Mouse (Mus musculus): Measurements from ENCODE around the gene D430042O09Rik. TPM values are rescaled to one million over a fixed set of nuclear protein-coding genes. Genes with fewer than 3 reads are reported as not detected.

The D430042O09Rik gene
- polyA plus RNA-seq, 1 experiment from 2014 or later = 10.1 TPM

GRCm38 (mm10) chr7:125746621-125747315 lies 39.1 kb downstream of the D430042O09Rik start:
- peaks cover under 1% of the 10 kb centered on the region; the same call in 1 of the 2 replicates for H3K4me1 ChIP-seq

GRCm38 (mm10) chr7:125747316-125747690 lies 39.6 kb downstream of the D430042O09Rik start:
- no peak overlapping the region for H3K4me2 ChIP-seq
- no peaks in the 10 kb centered on the region for H3K36me3 ChIP-seq
- WGBS = 66% methylated on average over 7 of the region's 7 CpGs
- no peaks in the 10 kb centered on the region for H3K9me3 ChIP-seq (replicated peaks)
- H3K4me1 ChIP-seq = no peaks in the 10 kb centered on the region
- no peak overlapping the region for H3K9ac ChIP-seq
- no peak for ATAC-seq (replicated peaks; ENCODE audit: low FRiP score)
- H3K27me3 ChIP-seq = no peaks in the 10 kb centered on the region
- H3K27ac ChIP-seq = no peak overlapping the region
- H3K4me3 ChIP-seq (replicated peaks) = no peak overlapping the region

More at GRCm38 (mm10) chr7:125746621-125747315, 39.1 kb downstream of the D430042O09Rik start:
- no peak overlapping the region for H3K4me2 ChIP-seq
- H3K9ac ChIP-seq = no peak overlapping the region
- H3K9me3 ChIP-seq (replicated peaks) = no peaks in the 10 kb centered on the region
- no peak overlapping the region for H3K4me3 ChIP-seq (replicated peaks)
- ATAC-seq (replicated peaks; ENCODE audit: low FRiP score) = no peak
- WGBS = 90% methylated on average over 2 of the region's 2 CpGs
- no peak overlapping the region for H3K27ac ChIP-seq
- no peaks in the 10 kb centered on the region for H3K36me3 ChIP-seq
- no peaks in the 10 kb centered on the region for H3K27me3 ChIP-seq

- Histone ChIP-seq H3K4me1 (no peaks in the 10 kb centered on the region), H3K9me3 (replicated peaks) (no peaks in the 10 kb centered on the region), H3K36me3 (no peaks in the 10 kb centered on the region), H3K27ac (no peak overlapping the region), H3K27me3 (no peaks in the 10 kb centered on the region), H3K4me2 (no peak overlapping the region), H3K4me3 (replicated peaks) (no peak overlapping the region), H3K9ac (no peak overlapping the region)
- no peak for ATAC-seq (replicated peaks; ENCODE audit: low FRiP score)
- 55% methylated on average over 3 of the region's 3 CpGs for WGBS
Observed at GRCm38 (mm10) chr7:125748186-125748585, 40.5 kb downstream of the D430042O09Rik start.

- H3K36me3 ChIP-seq = no peaks in the 10 kb centered on the region
- no peaks in the 10 kb centered on the region for H3K9me3 ChIP-seq (replicated peaks)
- 55% methylated on average over 7 of the region's 7 CpGs for WGBS
- H3K9ac ChIP-seq = no peak overlapping the region
- no peak overlapping the region for H3K4me3 ChIP-seq (replicated peaks)
- no peak overlapping the region for H3K4me2 ChIP-seq
- H3K4me1 ChIP-seq = 0 out of 2 replicates have a peak, but pooled peaks cover 3% of the 10 kb centered on the region
- H3K27ac ChIP-seq = no peak overlapping the region
- no peaks in the 10 kb centered on the region for H3K27me3 ChIP-seq
- ATAC-seq (replicated peaks; ENCODE audit: low FRiP score) = 0 out of 2 replicates have a peak, but pooled peaks have one; percentile 56
Observed at GRCm38 (mm10) chr7:125752699-125753325, 45.1 kb downstream of the D430042O09Rik start.

GRCm38 (mm10) chr7:125753326-125753715 lies 45.6 kb downstream of the D430042O09Rik start:
- no peak for ATAC-seq (replicated peaks; ENCODE audit: low FRiP score)
- 87% methylated on average over 3 of the region's 3 CpGs for WGBS
- Histone ChIP-seq H3K9ac (no peak overlapping the region), H3K9me3 (replicated peaks) (no peaks in the 10 kb centered on the region), H3K36me3 (no peaks in the 10 kb centered on the region), H3K4me2 (no peak overlapping the region), H3K27me3 (no peaks in the 10 kb centered on the region), H3K4me1 (0 out of 2 replicates have a peak, but pooled peaks cover 3% of the 10 kb centered on the region), H3K4me3 (replicated peaks) (no peak overlapping the region), H3K27ac (no peak overlapping the region)

GRCm38 (mm10) chr7:125756806-125757205 lies 49.1 kb downstream of the D430042O09Rik start:
- no peak for ATAC-seq (replicated peaks; ENCODE audit: low FRiP score)
- H3K4me1 ChIP-seq = 0 out of 2 replicates have a peak, but pooled peaks cover 3% of the 10 kb centered on the region
- H3K4me2 ChIP-seq = no peak overlapping the region
- WGBS = 72% methylated on average over 6 of the region's 6 CpGs
- H3K4me3 ChIP-seq (replicated peaks) = no peak overlapping the region
- H3K36me3 ChIP-seq = peaks cover 19% of the 10 kb centered on the region; the same call in 1 of the 2 replicates
- no peak overlapping the region for H3K27ac ChIP-seq
- H3K27me3 ChIP-seq = no peaks in the 10 kb centered on the region
- H3K9ac ChIP-seq = no peak overlapping the region
- no peaks in the 10 kb centered on the region for H3K9me3 ChIP-seq (replicated peaks)

- H3K4me3 ChIP-seq (replicated peaks) = no peak overlapping the region
- ATAC-seq (replicated peaks; ENCODE audit: low FRiP score) = no peak
- no peak overlapping the region for H3K9ac ChIP-seq
- no peak overlapping the region for H3K27ac ChIP-seq
- no peaks in the 10 kb centered on the region for H3K9me3 ChIP-seq (replicated peaks)
- peaks cover 28% of the 10 kb centered on the region for H3K36me3 ChIP-seq
- H3K4me2 ChIP-seq = no peak overlapping the region
- H3K4me1 ChIP-seq = 0 out of 2 replicates have a peak, but pooled peaks cover 3% of the 10 kb centered on the region
- WGBS = 74% methylated on average over 6 of the region's 6 CpGs
- H3K27me3 ChIP-seq = no peaks in the 10 kb centered on the region
Observed at GRCm38 (mm10) chr7:125757896-125758623, 50.4 kb downstream of the D430042O09Rik start.

- no peak overlapping the region for H3K4me3 ChIP-seq (replicated peaks)
- no peaks in the 10 kb centered on the region for H3K9me3 ChIP-seq (replicated peaks)
- peaks cover 28% of the 10 kb centered on the region for H3K36me3 ChIP-seq
- no peak overlapping the region for H3K27ac ChIP-seq
- H3K9ac ChIP-seq = no peak overlapping the region
- H3K4me1 ChIP-seq = 0 out of 2 replicates have a peak, but pooled peaks cover 5% of the 10 kb centered on the region
- H3K27me3 ChIP-seq = no peaks in the 10 kb centered on the region
- no peak for ATAC-seq (replicated peaks; ENCODE audit: low FRiP score)
- WGBS = 75% methylated on average over 2 of the region's 2 CpGs
- H3K4me2 ChIP-seq = no peak overlapping the region
Observed at GRCm38 (mm10) chr7:125762289-125762688, 54.6 kb downstream of the D430042O09Rik start.

GRCm38 (mm10) chr7:125762883-125763830 lies 55.5 kb downstream of the D430042O09Rik start:
- 55% methylated on average over 7 of the region's 7 CpGs for WGBS
- Histone ChIP-seq H3K9ac (no peak overlapping the region), H3K4me1 (0 out of 2 replicates have a peak, but pooled peaks cover 3% of the 10 kb centered on the region), H3K27ac (no peak overlapping the region), H3K4me2 (no peak overlapping the region), H3K4me3 (replicated peaks) (no peak overlapping the region), H3K9me3 (replicated peaks) (no peaks in the 10 kb centered on the region), H3K27me3 (no peaks in the 10 kb centered on the region), H3K36me3 (peaks cover 28% of the 10 kb centered on the region)
- no peak for ATAC-seq (replicated peaks; ENCODE audit: low FRiP score)

GRCm38 (mm10) chr7:125764373-125764772 lies 56.7 kb downstream of the D430042O09Rik start:
- no peak for ATAC-seq (replicated peaks; ENCODE audit: low FRiP score)
- Histone ChIP-seq H3K4me1 (0 out of 2 replicates have a peak, but pooled peaks cover 3% of the 10 kb centered on the region), H3K36me3 (peaks cover 28% of the 10 kb centered on the region), H3K9me3 (replicated peaks) (no peaks in the 10 kb centered on the region), H3K9ac (no peak overlapping the region), H3K27ac (no peak overlapping the region), H3K27me3 (no peaks in the 10 kb centered on the region), H3K4me2 (no peak overlapping the region), H3K4me3 (replicated peaks) (no peak overlapping the region)
- WGBS = 91% methylated on average over 3 of the region's 3 CpGs

Measured in kidney, embryonic 15.5 days (tissue).